Mouse (Mus musculus) forebrain, embryonic 12.5 days (tissue): ENCODE data around the gene Map3k5. TPM values are rescaled to one million over a fixed set of nuclear protein-coding genes. Genes with fewer than 3 reads are reported as not detected.

Experiments used
- ATAC-seq: fragments of 200-750 bp; cut with Nextera tagmentation; 2 replicates; pipeline ENCODE4 v1.8.0; 2017; ENCODE audit warnings: moderate TSS enrichment; ENCODE audit not compliant: low FRiP score
- H3K27ac ChIP-seq: fragments of 300-500 bp; sonication (generic); 2 replicates; pipeline ENCODE4 v1.5.1; 2016; ENCODE audit warnings: mild to moderate bottlenecking
- H3K27me3 ChIP-seq: fragments of 300-500 bp; sonication (generic); 2 replicates; pipeline ENCODE4 v1.6.1; 2016; ENCODE audit warnings: mild to moderate bottlenecking
- H3K36me3 ChIP-seq: fragments of 300-500 bp; sonication (generic); replicated peaks from 2 replicates; pipeline ENCODE4 v1.6.1; 2016; ENCODE audit warnings: mild to moderate bottlenecking
- H3K4me1 ChIP-seq: fragments of 300-500 bp; sonication (generic); 2 replicates; pipeline ENCODE4 v1.6.1; 2016
- H3K4me2 ChIP-seq: fragments of 300-500 bp; sonication (generic); 2 replicates; pipeline ENCODE4 v1.6.1; 2016; ENCODE audit warnings: mild to moderate bottlenecking, moderate library complexity
- H3K4me3 ChIP-seq: fragments of 300-500 bp; sonication (generic); replicated peaks from 2 replicates; pipeline ENCODE4 v1.5.1; 2016; ENCODE audit warnings: mild to moderate bottlenecking
- H3K9ac ChIP-seq: fragments of 300-500 bp; sonication (generic); 2 replicates; pipeline ENCODE4 v1.6.1; 2016; ENCODE audit warnings: mild to moderate bottlenecking
- H3K9me3 ChIP-seq: fragments of 300-500 bp; sonication (generic); 2 replicates; pipeline ENCODE4 v1.6.1; 2016
- WGBS: fragments of 180-500 bp; shearing (Covaris S2); methylation state at CpG from one replicate; pipeline ENCODE4 v1.1.7; 2016; 5-methylcytosine and 5-hydroxymethylcytosine counted together
- polyA plus RNA-seq: library from polyadenylated mRNA; unstranded; fragments of >200 nt; fragmentation: Nextera tagmentation; extraction: Ambion mirVana; gene quantifications from 2 replicates; pipeline ENCODE4 v1.2.1, GENCODE M21; 2016

Map3k5 gene
- polyA plus RNA-seq, 1 experiment from 2014 or later: 0.64 TPM

DNA sequence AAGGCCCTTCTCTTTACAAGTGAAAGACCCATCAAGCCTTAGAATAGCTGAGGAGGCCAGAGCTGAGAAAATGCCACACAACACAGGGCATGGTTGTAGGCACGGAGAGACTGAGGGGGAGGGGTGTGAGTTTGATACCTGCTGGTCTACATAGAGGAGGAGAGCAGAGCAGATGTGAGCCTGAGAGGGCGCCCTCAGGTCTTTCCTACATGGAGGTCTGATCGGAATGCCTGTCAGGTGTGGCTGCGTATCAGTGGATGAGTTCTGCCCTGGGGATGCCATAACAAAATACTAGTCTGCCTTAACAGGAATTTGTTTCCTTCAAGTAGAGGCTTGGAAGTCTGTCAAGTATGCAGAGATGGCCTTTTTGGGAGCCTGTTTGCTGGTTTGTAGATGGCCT, 251.0 kb downstream of the Map3k5 start:
- 82% methylated on average over 4 of the region's 4 CpGs for WGBS
- ATAC-seq: no peak
- H3K27ac ChIP-seq: no peak overlapping the region

DNA sequence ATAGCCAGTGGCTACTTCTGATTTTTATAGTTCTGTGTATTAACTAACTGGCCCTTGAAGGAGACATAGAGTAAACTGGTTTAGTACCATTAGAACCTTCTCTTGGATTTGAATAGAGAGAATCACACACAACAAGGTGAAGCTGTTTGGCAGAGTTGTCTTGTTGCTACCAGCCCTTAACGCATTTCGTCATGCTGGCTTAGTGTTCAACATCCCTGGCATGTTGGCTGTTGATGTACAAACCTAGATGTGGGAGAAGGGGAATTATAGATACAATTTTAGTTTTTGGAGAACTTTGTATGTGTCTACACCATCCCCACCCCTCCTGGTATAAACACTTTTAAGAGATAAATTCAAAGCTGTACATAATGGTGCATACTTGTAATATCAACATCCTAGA, 251.5 kb downstream of the Map3k5 start:
- peaks cover 10% of the 10 kb centered on the region for H3K4me1 ChIP-seq
- H3K9me3 ChIP-seq: no peaks in the 10 kb centered on the region
- no peaks in the 10 kb centered on the region for H3K27me3 ChIP-seq
- no peaks in the 10 kb centered on the region for H3K36me3 ChIP-seq
- H3K4me3 ChIP-seq: no peak overlapping the region
- no peak overlapping the region for H3K9ac ChIP-seq
- no peak overlapping the region for H3K27ac ChIP-seq
- no peak overlapping the region for H3K4me2 ChIP-seq
- no peak for ATAC-seq
- 95% methylated on average over 2 of the region's 2 CpGs for WGBS

More for the DNA sequence above, 251.0 kb downstream of the Map3k5 start:
- Histone ChIP-seq H3K27me3 (no peaks in the 10 kb centered on the region), H3K9ac (no peak overlapping the region), H3K4me1 (peaks cover 10% of the 10 kb centered on the region), H3K36me3 (no peaks in the 10 kb centered on the region), H3K4me2 (no peak overlapping the region), H3K4me3 (no peak overlapping the region), H3K9me3 (no peaks in the 10 kb centered on the region)

DNA sequence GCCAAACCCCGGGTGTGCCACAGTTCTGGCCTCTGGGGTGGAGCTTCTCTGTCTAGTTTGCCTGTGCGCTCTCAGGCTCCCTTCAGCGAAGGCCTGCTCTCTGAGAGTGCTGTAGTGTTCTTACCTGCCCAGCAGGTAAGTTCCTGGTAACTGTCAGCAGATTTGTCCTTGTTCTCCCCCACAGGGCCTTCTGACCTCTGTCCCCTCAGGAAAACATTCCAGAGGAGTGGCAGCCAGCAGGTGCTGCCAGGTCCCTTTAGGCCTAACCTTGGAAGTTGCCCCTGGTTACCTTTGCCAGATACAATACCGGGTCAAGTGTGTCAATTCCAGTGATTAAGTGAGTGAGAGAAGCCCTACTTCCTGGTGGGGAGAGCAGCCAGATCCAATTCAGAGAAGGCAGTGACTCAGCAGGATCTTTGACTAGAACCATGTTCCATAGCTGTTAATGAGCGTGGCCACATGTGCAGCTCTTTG, 252.6 kb downstream of the Map3k5 start:
- Histone ChIP-seq H3K9ac (no peak overlapping the region), H3K4me1 (peaks cover 3% of the 10 kb centered on the region; the same call in 1 of the 2 replicates), H3K9me3 (no peaks in the 10 kb centered on the region), H3K4me3 (no peak overlapping the region), H3K36me3 (no peaks in the 10 kb centered on the region), H3K4me2 (no peak overlapping the region), H3K27ac (no peak overlapping the region), H3K27me3 (no peaks in the 10 kb centered on the region)
- WGBS: 82% methylated on average over 5 of the region's 5 CpGs
- no peak for ATAC-seq

DNA sequence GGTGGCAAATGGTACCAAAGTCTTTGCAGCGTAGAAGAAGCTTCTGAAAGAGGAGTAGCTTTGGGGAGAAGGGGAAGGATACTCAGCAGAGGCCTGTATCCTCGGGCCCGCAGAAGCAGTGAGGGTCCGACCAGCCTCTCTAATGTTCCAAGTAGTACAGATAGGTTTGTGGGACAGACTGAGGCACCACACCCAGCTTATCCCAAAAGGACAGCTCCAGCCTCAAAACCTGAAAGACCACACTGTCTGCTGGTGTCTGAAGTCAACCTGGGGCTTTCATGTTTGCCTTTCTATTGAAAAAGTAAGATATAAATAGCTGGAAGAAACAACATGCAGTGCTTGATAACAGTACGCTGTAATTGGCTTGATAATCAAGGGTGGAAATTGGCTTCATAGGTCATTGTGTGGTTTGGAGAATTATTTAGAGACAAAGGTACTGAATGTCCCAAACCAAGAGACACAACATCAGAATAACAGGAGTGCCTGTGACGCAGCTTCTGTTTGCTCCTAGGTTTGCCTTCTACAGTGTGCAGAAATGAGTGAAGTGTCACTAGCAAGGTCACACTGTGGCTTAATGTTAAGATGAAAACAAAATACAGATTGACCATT, 256.0 kb downstream of the Map3k5 start:
- H3K9me3 ChIP-seq: no peaks in the 10 kb centered on the region
- 92% methylated on average over 6 of the region's 6 CpGs for WGBS
- ATAC-seq: no peak

More for the DNA sequence above, 256.0 kb downstream of the Map3k5 start:
- H3K9ac ChIP-seq: no peak overlapping the region
- H3K4me1 ChIP-seq: peaks cover 6% of the 10 kb centered on the region
- no peak overlapping the region for H3K27ac ChIP-seq
- no peak overlapping the region for H3K4me3 ChIP-seq
- H3K27me3 ChIP-seq: no peaks in the 10 kb centered on the region
- H3K4me2 ChIP-seq: no peak overlapping the region
- H3K36me3 ChIP-seq: no peaks in the 10 kb centered on the region

Other genes starting within 250 kb of the Map3k5 start
- gene Il20ra, start 221.9 kb upstream of the Map3k5 start, polyA plus RNA-seq: not detected in 2 replicates
- gene Slc35d3, start 83.0 kb upstream of the Map3k5 start, polyA plus RNA-seq: 0.28 and 0.43 TPM in 2 replicates
- gene Pex7, start 26.8 kb upstream of the Map3k5 start, polyA plus RNA-seq: 25.4 and 26.0 TPM in 2 replicates
- gene Map7, start 214.0 kb downstream of the Map3k5 start, polyA plus RNA-seq: 6.3 and 8.2 TPM in 2 replicates